Mouse (Mus musculus) MEL (cell line): Measurements from ENCODE around the gene Myg1.

Experiments
- CTCF ChIP-seq, 3 experiments: IDR thresholded peaks in 2 of 3; conservative IDR thresholded peaks in 1 of 3; 2 replicates each; pipeline ENCODE4 v1.5.1; 2011 to 2012; ENCODE audit warnings: low read length in 3 of 3, low read depth in 2 of 3, mild to moderate bottlenecking in 2 of 3, improper control_type of control experiment in 1 of 3, inconsistent platforms in 1 of 3, mixed read lengths in 1 of 3, moderate library complexity in 1 of 3; ENCODE audit not compliant: control insufficient read depth in 1 of 3, insufficient read depth in 1 of 3, poor library complexity in 1 of 3, severe bottlenecking in 1 of 3
- KAT2A ChIP-seq: conservative IDR thresholded peaks from 2 replicates; pipeline ENCODE4 v1.6.1; 2012; ENCODE audit warnings: low read depth, low read length, improper control_type of control experiment, inconsistent platforms
- POLR2A ChIP-seq, 2 experiments: IDR thresholded peaks; 2 replicates each; pipeline ENCODE4 v1.6.1; 2011 to 2012; ENCODE audit warnings: low read length in 2 of 2, mild to moderate bottlenecking in 2 of 2, control low read depth in 1 of 2, improper control_type of control experiment in 1 of 2, low read depth in 1 of 2, moderate library complexity in 1 of 2; ENCODE audit not compliant: control insufficient read depth in 1 of 2, insufficient read depth in 1 of 2, poor library complexity in 1 of 2
- SIN3A ChIP-seq: IDR thresholded peaks from 2 replicates; pipeline ENCODE4 v1.6.1; 2012; ENCODE audit warnings: low read length, improper control_type of control experiment, inconsistent platforms
- TAL1 ChIP-seq: IDR thresholded peaks from 2 replicates; pipeline ENCODE4 v1.6.1; 2012; ENCODE audit warnings: mild to moderate bottlenecking, inconsistent platforms, low read length, moderate library complexity, mixed read lengths
- TBP ChIP-seq: IDR thresholded peaks from 2 replicates; pipeline ENCODE4 v1.8.0; 2011; ENCODE audit warnings: low read depth, low read length, improper control_type of control experiment
- TCF12 ChIP-seq: IDR thresholded peaks from 2 replicates; pipeline ENCODE4 v1.6.1; 2014; ENCODE audit warnings: low read depth, mild to moderate bottlenecking, inconsistent platforms, low read length, improper control_type of control experiment, moderate library complexity
- USF1 ChIP-seq: IDR thresholded peaks from 2 replicates; pipeline ENCODE4 v1.6.1; 2014; ENCODE audit warnings: low read depth, mild to moderate bottlenecking, inconsistent platforms, low read length, improper control_type of control experiment, moderate library complexity
- ZC3H11A ChIP-seq: IDR thresholded peaks from 2 replicates; pipeline ENCODE4 v1.6.1; 2012; ENCODE audit warnings: low read depth, mild to moderate bottlenecking, inconsistent platforms, low read length, improper control_type of control experiment
- ZKSCAN1 ChIP-seq: IDR thresholded peaks from 2 replicates; pipeline ENCODE4 v1.6.1; 2012; ENCODE audit warnings: low read depth, mild to moderate bottlenecking, inconsistent platforms, low read length, improper control_type of control experiment, moderate library complexity

DNA sequence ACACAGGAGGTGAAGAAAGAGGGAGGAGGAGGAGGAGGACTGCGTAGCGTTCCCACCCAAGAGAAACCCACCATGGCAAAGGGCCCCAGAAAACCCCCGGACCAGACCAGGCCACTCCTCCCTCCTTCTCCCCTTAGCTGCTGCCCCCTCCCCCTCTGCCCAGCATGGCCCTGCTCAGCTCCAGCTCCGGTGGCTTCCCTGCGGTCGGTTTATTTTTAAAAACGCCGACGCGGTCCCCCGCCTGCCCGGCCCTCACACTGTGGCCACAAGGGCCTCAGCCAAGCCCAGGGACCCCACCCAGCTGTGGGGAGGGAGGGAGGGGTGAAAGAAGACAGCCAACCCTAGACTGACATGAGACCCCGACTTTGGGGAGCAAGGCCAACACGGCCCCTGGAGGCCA is 31.1 kb downstream of the Myg1 start:
- TF ChIP-seq POLR2A (IDR thresholded peaks at IDR 0.05; ENCODE audit: control insufficient read depth in 1 of 2, insufficient read depth in 1 of 2, low read depth in 1 of 2, low read length in 2 of 2, poor library complexity in 1 of 2) (no peak), TAL1 (no peak), CTCF (IDR thresholded peaks at IDR 0.05 in 2 of 3, conservative IDR thresholded peaks at IDR 0.05 in 1 of 3; ENCODE audit: control insufficient read depth in 1 of 3, insufficient read depth in 1 of 3, low read depth in 2 of 3, low read length in 3 of 3, poor library complexity in 1 of 3, severe bottlenecking in 1 of 3) (no peak), SIN3A (no peak), KAT2A (no peak), USF1 (no peak), ZKSCAN1 (no peak), TBP (no peak), TCF12 (no peak), ZC3H11A (no peak)
